Mouse (Mus musculus) spleen, adult 2 months (tissue): ENCODE results near the gene Irf4. TPM values are rescaled to one million over a fixed set of nuclear protein-coding genes. Genes with fewer than 3 reads are reported as not detected.
A peak's percentile ranks its signal among the peaks of the same experiment; 100 is the strongest.

Experiments
- DNase-seq, 2 experiments: peaks; one replicate each; pipeline versions ENCODE4 v3.0.0 to v3.0.0-alpha.2; 2012 to 2021; ENCODE audit warnings: low spot score in 2 of 2, low read depth in 1 of 2
- H3K27ac ChIP-seq: fragments of 200-500 bp; 2 replicates; pipeline ENCODE4 v1.5.1; 2012; ENCODE audit warnings: low read length, inconsistent platforms; ENCODE audit not compliant: insufficient read depth
- H3K27me3 ChIP-seq: fragments of 200-500 bp; 2 replicates; pipeline ENCODE4 v1.6.1; 2012; ENCODE audit warnings: mild to moderate bottlenecking, moderate library complexity, low read length, inconsistent platforms; ENCODE audit not compliant: control insufficient read depth, insufficient read depth
- H3K36me3 ChIP-seq: fragments of 200-500 bp; 2 replicates; pipeline ENCODE4 v1.6.1; 2012; ENCODE audit warnings: mild to moderate bottlenecking, low read length, inconsistent platforms; ENCODE audit not compliant: control insufficient read depth, insufficient read depth
- H3K4me1 ChIP-seq: fragments of 200-500 bp; 2 replicates; pipeline ENCODE4 v1.6.1; 2011; ENCODE audit warnings: inconsistent platforms; ENCODE audit not compliant: control insufficient read depth, insufficient read depth, insufficient read length
- H3K4me3 ChIP-seq: fragments of 200-500 bp; 2 replicates; pipeline ENCODE4 v1.5.1; 2011; ENCODE audit warnings: mild to moderate bottlenecking, inconsistent platforms; ENCODE audit not compliant: insufficient read depth, insufficient read length; ENCODE audit errors: extremely low read depth
- CTCF ChIP-seq: fragments of 200-500 bp; IDR thresholded peaks from 2 replicates; pipeline ENCODE4 v1.5.1; 2011; ENCODE audit warnings: mild to moderate bottlenecking, inconsistent platforms; ENCODE audit not compliant: insufficient read depth, insufficient read length, insufficient replicate concordance; ENCODE audit errors: extremely low read depth
- POLR2A ChIP-seq: fragments of 200-500 bp; IDR thresholded peaks from 2 replicates; pipeline ENCODE4 v1.6.1; 2011; ENCODE audit warnings: low read depth, low read length, inconsistent platforms
- WGBS: fragments of 180-500 bp; shearing (Covaris S2); methylation state at CpG from one replicate; pipeline ENCODE4 v1.1.7; 2018; 5-methylcytosine and 5-hydroxymethylcytosine counted together
- polyA plus RNA-seq: library from polyadenylated mRNA; depleted of rRNA; stranded (reverse); fragments of >200 nt; gene quantifications from 2 replicates; pipeline ENCODE4 v1.2.3, GENCODE M21; 2012

The Irf4 gene
- polyA plus RNA-seq, 1 experiment, result 16.2 TPM

DNA sequence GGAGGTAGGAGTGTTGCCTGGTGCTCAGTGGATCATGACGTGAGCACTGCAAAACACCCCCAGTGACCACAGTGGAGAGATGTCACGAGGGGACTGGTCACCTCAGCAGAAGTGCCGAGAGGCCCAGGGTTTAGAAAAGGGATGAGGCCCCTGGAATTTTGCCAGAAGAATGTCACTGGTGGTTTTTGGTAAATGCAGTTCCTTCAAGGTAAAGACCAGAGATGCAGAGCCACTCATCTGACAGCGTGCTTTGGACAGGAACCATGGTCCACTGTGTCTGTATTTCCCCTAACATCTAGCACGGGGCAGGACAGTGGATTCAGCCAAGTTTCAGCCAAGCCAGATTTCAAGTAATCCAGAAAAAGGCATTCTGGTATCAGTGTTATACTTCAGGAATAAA is 12.3 kb upstream of the Irf4 start:
- H3K27me3 ChIP-seq, result no peaks in the 10 kb centered on the region
- H3K4me1 ChIP-seq, result peaks cover 18% of the 10 kb centered on the region; the same call in 1 of the 2 replicates
- H3K27ac ChIP-seq, result peak overlapping the region; percentile 72
- TF ChIP-seq POLR2A (no peak), CTCF (no peak)
- 41% methylated on average over 5 of the region's 5 CpGs for WGBS
- H3K36me3 ChIP-seq, result no peaks in the 10 kb centered on the region
- peak in 1 of 2 experiments; percentile 47 for DNase-seq
- no peak overlapping the region for H3K4me3 ChIP-seq

DNA sequence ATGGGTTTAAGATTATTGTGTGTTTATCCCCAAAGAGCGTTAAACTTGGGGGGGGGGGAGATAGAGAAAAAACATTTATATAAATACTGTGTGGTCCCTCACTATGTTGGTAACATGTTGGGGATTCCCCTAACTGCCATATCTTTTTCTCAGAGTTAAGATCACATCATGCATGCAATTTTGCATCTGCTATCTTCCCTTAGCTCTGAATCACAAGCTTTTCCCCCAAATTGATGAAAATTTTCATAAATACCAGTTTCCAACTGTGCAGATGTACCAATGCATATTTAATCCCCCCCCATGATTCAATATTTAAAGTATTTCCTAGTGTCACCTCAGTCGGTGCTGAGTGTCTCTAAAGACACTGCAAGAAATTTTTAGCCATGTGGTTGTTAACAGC is 11.8 kb upstream of the Irf4 start:
- no peak for TF ChIP-seq POLR2A
- no peak for TF ChIP-seq CTCF
- 58% methylated on average over 2 of the region's 2 CpGs for WGBS
- Histone ChIP-seq H3K27me3 (no peaks in the 10 kb centered on the region), H3K4me1 (peaks cover 18% of the 10 kb centered on the region; the same call in 1 of the 2 replicates), H3K27ac (peak overlapping the region; percentile 63), H3K36me3 (no peaks in the 10 kb centered on the region), H3K4me3 (no peak overlapping the region)
- no peak for DNase-seq

DNA sequence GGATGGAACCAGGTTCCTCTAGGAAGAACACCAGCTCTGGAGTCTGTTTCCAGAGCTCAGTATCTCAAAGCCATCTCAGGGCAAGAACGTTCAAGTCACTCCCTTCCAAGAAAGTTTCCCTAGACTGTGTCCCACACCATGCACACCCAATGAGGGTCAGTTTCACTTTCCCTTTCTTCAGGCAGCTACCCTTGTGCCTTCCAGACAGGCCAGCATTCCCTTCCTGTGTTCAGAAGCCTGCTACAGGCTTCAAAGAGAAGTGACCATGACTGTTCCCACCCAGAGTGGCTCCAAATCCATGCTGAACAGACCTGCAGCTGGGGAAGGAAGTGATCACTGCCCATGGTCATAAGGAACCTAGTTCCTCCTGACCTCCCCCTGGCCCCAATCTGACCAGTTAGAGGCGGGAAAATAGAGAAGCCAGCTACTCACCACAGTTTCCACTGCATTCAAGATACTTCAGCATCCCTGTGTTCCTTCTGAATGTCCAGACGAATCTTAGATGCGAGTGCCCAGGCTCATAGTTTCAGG is 10.7 kb upstream of the Irf4 start:
- Histone ChIP-seq H3K4me3 (no peak overlapping the region), H3K27me3 (no peaks in the 10 kb centered on the region), H3K4me1 (peaks cover 18% of the 10 kb centered on the region; the same call in 1 of the 2 replicates), H3K27ac (no peak overlapping the region; the same call in 1 of the 2 replicates), H3K36me3 (no peaks in the 10 kb centered on the region)
- 61% methylated on average over 4 of the region's 4 CpGs for WGBS
- DNase-seq, result no peak
- TF ChIP-seq CTCF, result no peak
- TF ChIP-seq POLR2A, result no peak

DNA sequence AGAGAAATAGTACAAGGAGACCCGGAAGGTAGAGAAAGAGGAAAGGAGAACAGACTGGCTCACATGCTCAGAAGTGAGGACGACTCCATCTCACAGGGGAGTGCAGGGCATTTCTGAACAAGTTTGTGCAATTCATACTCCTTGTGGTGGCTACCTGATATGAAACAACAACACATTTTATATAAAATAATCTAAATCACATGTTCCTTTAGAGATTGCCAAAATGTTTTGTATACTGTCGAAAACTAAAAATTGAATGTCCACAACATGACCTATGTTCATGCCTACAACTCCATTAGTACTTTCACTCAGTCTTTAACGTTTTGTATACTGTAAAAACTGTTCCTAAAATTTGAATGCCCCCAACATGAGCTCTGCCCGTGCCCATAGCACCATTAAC is 7.9 kb upstream of the Irf4 start:
- no peak for DNase-seq
- Histone ChIP-seq H3K4me3 (no peak overlapping the region), H3K36me3 (no peaks in the 10 kb centered on the region), H3K4me1 (peaks cover 15% of the 10 kb centered on the region; the same call in 1 of the 2 replicates), H3K27ac (no peak overlapping the region), H3K27me3 (no peaks in the 10 kb centered on the region)
- 83% methylated on average over 5 of the region's 5 CpGs for WGBS
- TF ChIP-seq POLR2A, result no peak
- no peak for TF ChIP-seq CTCF

DNA sequence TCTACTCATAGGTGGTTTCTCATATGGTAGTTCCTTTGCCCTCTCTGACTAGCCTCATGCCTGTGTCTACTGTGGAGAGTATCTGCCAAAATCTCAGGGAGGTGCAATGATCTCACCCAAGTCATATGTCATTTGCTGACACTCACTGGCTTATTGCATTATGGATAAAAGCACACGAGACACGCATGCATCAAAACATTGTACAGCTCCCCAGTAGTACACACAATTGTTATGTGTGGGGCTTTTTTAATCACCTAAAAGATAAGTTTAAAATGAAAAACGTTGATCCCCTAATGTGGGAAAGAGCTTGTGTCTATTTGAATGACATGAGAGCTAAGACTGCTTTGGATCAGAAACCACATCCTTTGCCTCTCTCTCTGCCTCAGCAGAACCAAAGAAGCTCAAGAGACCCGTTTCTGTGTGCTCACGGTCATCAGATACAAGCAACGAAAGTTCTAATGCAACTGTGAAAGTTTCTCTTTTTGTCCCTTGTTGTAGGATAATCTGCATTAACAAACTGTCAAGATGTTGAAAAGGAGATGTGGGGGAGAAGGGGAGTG is 6.5 kb upstream of the Irf4 start:
- no peak overlapping the region for H3K27ac ChIP-seq
- TF ChIP-seq CTCF (no peak), POLR2A (no peak)
- DNase-seq, result no peak

DNA sequence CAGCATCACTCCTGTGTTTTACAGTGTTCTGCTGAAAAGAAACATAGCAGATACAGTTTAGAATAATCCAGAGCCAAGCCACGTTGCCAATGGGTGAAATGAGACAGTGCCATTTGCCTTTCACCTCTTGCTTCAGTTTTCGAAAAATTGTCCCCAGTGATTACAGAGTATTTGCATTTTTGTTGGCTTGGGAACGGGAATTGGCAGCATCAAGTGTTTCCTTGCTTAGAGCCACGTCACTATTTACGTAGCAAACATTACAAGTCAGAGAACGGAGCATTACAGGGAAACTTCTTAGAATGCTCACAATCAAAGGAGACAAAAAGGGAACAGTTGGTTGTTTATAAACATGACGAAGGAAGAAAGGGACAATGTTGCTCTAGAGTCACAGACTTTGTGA is 3.9 kb upstream of the Irf4 start:
- no peak overlapping the region for H3K4me3 ChIP-seq
- TF ChIP-seq POLR2A (no peak), CTCF (no peak)
- H3K4me1 ChIP-seq, result 0 out of 2 replicates have a peak, but pooled peaks cover 2% of the 10 kb centered on the region
- H3K36me3 ChIP-seq, result no peaks in the 10 kb centered on the region
- no peak overlapping the region for H3K27ac ChIP-seq
- H3K27me3 ChIP-seq, result no peaks in the 10 kb centered on the region
- 85% methylated on average over 7 of the region's 7 CpGs for WGBS
- DNase-seq, result no peak

More for the DNA sequence above, 6.5 kb upstream of the Irf4 start:
- no peak overlapping the region for H3K4me3 ChIP-seq
- WGBS, result 52% methylated on average over 6 of the region's 6 CpGs
- no peaks in the 10 kb centered on the region for H3K27me3 ChIP-seq
- no peaks in the 10 kb centered on the region for H3K36me3 ChIP-seq
- H3K4me1 ChIP-seq, result peaks cover 10% of the 10 kb centered on the region; the same call in 1 of the 2 replicates

DNA sequence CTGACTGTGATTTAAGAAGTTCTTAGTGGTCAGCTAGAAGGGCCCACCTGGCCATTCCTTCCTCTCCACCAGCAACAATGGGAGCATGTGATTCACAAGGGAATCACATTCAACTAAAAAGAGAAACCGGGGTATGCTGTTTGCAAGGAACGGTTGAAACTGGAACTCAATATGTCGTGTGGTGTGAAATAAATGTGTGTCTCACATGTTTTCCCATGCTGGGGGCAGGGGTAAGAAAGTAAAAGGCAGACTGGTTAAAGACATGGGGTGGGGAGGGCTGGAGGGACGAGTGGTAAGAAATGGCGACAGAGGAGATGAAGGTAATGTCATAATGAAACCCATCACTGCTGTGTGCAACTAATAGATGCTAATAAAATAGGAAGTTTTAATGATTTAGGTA is 2.0 kb upstream of the Irf4 start:
- no peak overlapping the region for H3K27ac ChIP-seq
- no peak for TF ChIP-seq POLR2A
- no peak for TF ChIP-seq CTCF
- peaks cover 6% of the 10 kb centered on the region for H3K36me3 ChIP-seq
- H3K4me1 ChIP-seq, result peaks cover 5% of the 10 kb centered on the region
- no peak for DNase-seq
- no peaks in the 10 kb centered on the region for H3K27me3 ChIP-seq
- no peak overlapping the region for H3K4me3 ChIP-seq
- 68% methylated on average over 5 of the region's 5 CpGs for WGBS
